Mouse (Mus musculus): Measurements from ENCODE around the gene Fzd2. TPM values are rescaled to one million over a fixed set of nuclear protein-coding genes. Genes with fewer than 3 reads are reported as not detected.

The Fzd2 gene
- polyA plus RNA-seq (2015; fragmentation: Nextera tagmentation; extraction: Ambion mirVana): 10.2 and 11.8 TPM in 2 replicates

DNA sequence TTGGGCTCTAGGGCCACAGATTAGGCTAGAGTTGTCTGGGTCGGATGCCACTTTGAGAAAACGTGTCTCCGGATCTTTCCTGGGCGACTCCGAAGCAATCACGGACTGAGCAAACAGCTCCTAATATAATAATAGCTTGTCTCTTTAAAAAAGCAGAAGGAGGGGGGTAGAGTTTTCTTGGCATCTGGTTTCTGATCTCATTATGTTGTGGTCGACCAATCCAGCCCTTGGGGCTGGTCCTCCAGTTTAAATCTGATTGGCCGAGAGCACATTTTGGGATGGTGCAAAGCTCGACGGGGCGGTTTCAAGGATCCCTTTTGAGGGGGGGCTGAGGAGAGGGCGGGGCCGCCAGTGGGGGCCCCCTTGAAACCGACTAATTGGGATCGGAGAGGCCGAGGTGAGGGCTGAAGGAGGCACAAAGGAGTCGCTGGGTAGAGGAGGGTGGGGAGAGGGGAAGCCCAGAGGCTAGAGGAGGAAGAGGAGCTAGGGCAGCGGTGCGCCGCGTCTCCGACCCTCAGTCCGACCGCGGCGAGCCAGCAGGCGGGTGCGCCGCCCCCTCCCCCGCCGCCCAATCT, at the start of gene Fzd2:
Gene Fzd2 (plus strand): TSS at position 387 of the 575 bp plus-strand sequence.
- Histone ChIP-seq H3K4me3 (ENCODE audit: low read depth, low read length) (peak within 1 kb of the TSS; percentile 80), H3K9me3 (ENCODE audit: control insufficient read depth, low read length) (no peaks in the 10 kb centered on the region), H3K36me3 (ENCODE audit: control insufficient read depth, insufficient read depth, low read length) (no peaks in the 10 kb centered on the region), H3K4me2 (replicated peaks; ENCODE audit: low read depth) (peak within 1 kb of the TSS; percentile 77), H3K4me1 (replicated peaks; ENCODE audit: control insufficient read depth, insufficient read depth) (0 out of 2 replicates have a peak, but pooled peaks cover 3% of the 10 kb centered on the region), H3K27me3 (ENCODE audit: control insufficient read depth, insufficient read depth, low read length) (no peaks in the 10 kb centered on the region), H3K9ac (ENCODE audit: low read length) (peak within 1 kb of the TSS; percentile 86), H3K27ac (replicated peaks) (peak within 1 kb of the TSS; percentile 96)
- TF ChIP-seq EP300 (optimal IDR thresholded peaks at IDR 0.05) (peak; percentile 81), CTCF (IDR thresholded peaks at IDR 0.05; ENCODE audit: low read depth) (no peak)
- ATAC-seq (ENCODE audit: low FRiP score, low TSS enrichment) (peak; percentile 91), DNase-seq (ENCODE audit: low spot score) (peak; percentile 90)
- WGBS: under 1% methylated on average over 25 of the region's 31 CpGs

DNA sequence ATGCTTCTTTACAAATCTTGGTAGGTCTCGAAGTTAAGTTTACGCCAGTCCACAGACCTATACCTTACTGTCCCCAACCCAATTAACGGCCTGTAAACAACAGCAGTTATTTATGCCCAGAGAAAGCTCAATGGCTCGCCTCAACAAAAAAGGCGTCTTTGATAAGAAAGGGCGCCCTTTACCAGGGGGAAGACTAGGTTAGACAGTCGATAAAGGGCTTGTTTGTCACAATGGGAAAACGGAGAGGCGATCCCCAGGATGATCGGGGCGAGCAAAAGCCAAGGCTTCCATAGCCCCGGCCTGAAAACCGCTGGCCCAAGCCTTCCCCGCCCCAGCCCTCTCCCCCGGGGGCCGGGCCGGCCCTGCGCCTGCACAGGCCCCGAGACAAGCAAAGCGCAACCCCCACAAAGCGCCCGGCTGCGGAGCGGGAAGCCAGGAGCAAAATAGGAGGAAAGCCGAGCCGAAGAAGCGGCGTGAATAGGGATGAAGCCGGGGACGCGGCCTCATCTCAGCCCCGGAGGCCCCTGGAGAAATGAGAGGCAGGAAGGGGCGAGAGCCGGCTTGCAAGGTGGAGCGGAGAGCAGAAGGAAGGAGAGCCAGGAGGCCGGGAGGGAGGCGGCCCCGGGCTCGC, 48.7 kb upstream of the Fzd2 start:
- DNase-seq (ENCODE audit: low spot score) (no peak), ATAC-seq (ENCODE audit: low FRiP score, low TSS enrichment) (peak; percentile 55; the same call in 1 of the 2 replicates)
- H3K4me3 ChIP-seq (ENCODE audit: low read depth, low read length): peak overlapping the region; percentile 97
- TF ChIP-seq EP300 (optimal IDR thresholded peaks at IDR 0.05) (no peak), CTCF (IDR thresholded peaks at IDR 0.05; ENCODE audit: low read depth) (no peak)
- H3K9me3 ChIP-seq (ENCODE audit: control insufficient read depth, low read length): no peaks in the 10 kb centered on the region
- H3K27ac ChIP-seq (replicated peaks): peak overlapping the region; percentile 94
- WGBS: under 1% methylated on average over 39 of the region's 39 CpGs
- peak overlapping the region; percentile 97 for H3K9ac ChIP-seq (ENCODE audit: low read length)
- peak overlapping the region; percentile 63 for H3K4me2 ChIP-seq (replicated peaks; ENCODE audit: low read depth)
- no peaks in the 10 kb centered on the region for H3K27me3 ChIP-seq (ENCODE audit: control insufficient read depth, insufficient read depth, low read length)
- H3K36me3 ChIP-seq (ENCODE audit: control insufficient read depth, insufficient read depth, low read length): no peaks in the 10 kb centered on the region
- no peaks in the 10 kb centered on the region for H3K4me1 ChIP-seq (replicated peaks; ENCODE audit: control insufficient read depth, insufficient read depth)

DNA sequence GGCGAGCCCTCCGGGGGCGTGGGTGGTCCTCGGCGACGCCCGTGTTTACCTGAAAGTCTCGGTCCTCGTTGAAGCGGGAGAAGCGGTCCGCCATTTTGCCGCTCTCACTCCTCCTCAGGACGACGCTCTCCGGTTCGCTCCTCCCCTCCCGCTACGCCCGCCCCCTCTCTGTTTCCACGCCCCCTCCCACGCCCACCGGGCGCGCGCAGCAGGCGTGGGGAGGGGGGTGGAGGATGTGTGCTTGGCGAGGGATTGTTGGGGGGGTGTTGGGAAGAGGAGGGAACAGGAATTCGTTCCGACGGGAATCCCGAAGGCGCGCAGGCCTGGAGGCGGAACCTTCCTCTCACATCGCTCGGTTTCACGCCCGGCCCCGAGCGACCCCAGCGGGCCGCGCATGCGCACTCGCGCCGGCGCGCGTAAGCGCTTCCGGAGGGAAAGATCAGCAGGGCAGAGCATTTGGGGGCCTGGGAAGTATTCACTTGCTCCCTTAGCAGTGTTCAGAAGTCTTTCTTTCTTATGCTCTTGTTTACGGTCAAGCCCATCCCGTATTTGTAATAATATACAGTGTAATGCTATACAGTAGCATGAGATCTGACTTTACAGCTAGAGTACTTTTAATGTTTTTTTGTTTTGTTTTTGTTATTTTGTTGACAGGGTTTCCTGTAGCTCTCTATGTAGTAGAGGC, 48.0 kb upstream of the Fzd2 start, which contains the start of gene Gpatch8:
Gene Gpatch8 (minus strand): TSS at position 362 of the 685 bp plus-strand sequence.
- no peaks in the 10 kb centered on the region for H3K9me3 ChIP-seq (ENCODE audit: control insufficient read depth, low read length)
- no peak for TF ChIP-seq EP300 (optimal IDR thresholded peaks at IDR 0.05)
- TF ChIP-seq CTCF (IDR thresholded peaks at IDR 0.05; ENCODE audit: low read depth): peak; percentile 5
- WGBS: under 1% methylated on average over 42 of the region's 55 CpGs
- H3K27ac ChIP-seq (replicated peaks): peak within 1 kb of the TSS; percentile 94
- no peaks in the 10 kb centered on the region for H3K27me3 ChIP-seq (ENCODE audit: control insufficient read depth, insufficient read depth, low read length)
- H3K4me3 ChIP-seq (ENCODE audit: low read depth, low read length): peak within 1 kb of the TSS; percentile 97
- ATAC-seq (ENCODE audit: low FRiP score, low TSS enrichment) (peak; percentile 98), DNase-seq (ENCODE audit: low spot score) (peak; percentile 97)
- peak within 1 kb of the TSS; percentile 63 for H3K4me2 ChIP-seq (replicated peaks; ENCODE audit: low read depth)
- peak within 1 kb of the TSS; percentile 97 for H3K9ac ChIP-seq (ENCODE audit: low read length)
- no peaks in the 10 kb centered on the region for H3K36me3 ChIP-seq (ENCODE audit: control insufficient read depth, insufficient read depth, low read length)
- H3K4me1 ChIP-seq (replicated peaks; ENCODE audit: control insufficient read depth, insufficient read depth): no peaks in the 10 kb centered on the region

DNA sequence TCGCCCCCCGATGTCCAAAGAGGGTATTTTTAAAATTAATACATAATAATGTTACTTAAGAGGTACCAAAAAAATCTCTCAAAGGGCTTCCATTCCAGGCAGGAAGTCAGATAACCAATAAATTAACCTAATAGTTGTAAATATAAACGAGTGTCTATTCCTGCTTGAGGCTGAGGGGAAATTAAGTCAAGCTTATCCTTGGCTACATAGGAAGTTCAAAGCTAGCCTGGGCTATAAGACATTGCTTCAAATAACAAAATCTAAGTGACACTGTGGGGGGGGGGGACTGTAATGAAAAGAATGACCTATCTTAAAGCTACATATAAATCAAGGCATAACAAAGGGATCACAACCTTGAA, 47.5 kb upstream of the Fzd2 start:
- TF ChIP-seq CTCF (IDR thresholded peaks at IDR 0.05; ENCODE audit: low read depth): 0 out of 2 replicates have a peak, but pooled peaks have one; percentile 32
- no peak for TF ChIP-seq EP300 (optimal IDR thresholded peaks at IDR 0.05)
- ATAC-seq (ENCODE audit: low FRiP score, low TSS enrichment) (no peak), DNase-seq (ENCODE audit: low spot score) (no peak)
- H3K4me1 ChIP-seq (replicated peaks; ENCODE audit: control insufficient read depth, insufficient read depth): no peaks in the 10 kb centered on the region
- 11% methylated on average over 3 of the region's 3 CpGs for WGBS
- no peaks in the 10 kb centered on the region for H3K9me3 ChIP-seq (ENCODE audit: control insufficient read depth, low read length)
- no peak overlapping the region for H3K9ac ChIP-seq (ENCODE audit: low read length)
- peak overlapping the region; percentile 49 for H3K4me2 ChIP-seq (replicated peaks; ENCODE audit: low read depth)
- no peaks in the 10 kb centered on the region for H3K36me3 ChIP-seq (ENCODE audit: control insufficient read depth, insufficient read depth, low read length)
- peak overlapping the region; percentile 94; the same call in 1 of the 2 replicates for H3K27ac ChIP-seq (replicated peaks)
- H3K27me3 ChIP-seq (ENCODE audit: control insufficient read depth, insufficient read depth, low read length): no peaks in the 10 kb centered on the region
- peak overlapping the region; percentile 97; the same call in 1 of the 2 replicates for H3K4me3 ChIP-seq (ENCODE audit: low read depth, low read length)

DNA sequence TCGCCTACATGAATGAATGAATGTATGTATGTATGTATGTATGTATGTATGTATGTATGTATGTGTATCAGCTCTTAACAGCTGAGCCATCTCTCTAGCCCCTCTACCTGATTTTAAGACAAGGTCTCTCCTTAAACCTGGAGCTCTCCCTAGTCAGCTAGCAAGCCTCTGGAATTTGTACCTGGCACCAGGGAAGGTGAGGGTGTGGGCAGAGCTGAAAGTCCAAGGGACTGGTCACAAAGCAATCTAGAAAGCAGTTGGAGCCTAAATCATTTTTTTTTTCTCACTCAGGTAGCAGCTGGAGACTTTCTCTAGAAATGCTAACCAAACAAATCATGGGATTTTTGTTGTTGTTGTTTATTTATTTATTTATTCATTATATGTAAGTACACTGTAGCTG, 46.8 kb upstream of the Fzd2 start:
- Histone ChIP-seq H3K4me1 (replicated peaks; ENCODE audit: control insufficient read depth, insufficient read depth) (no peaks in the 10 kb centered on the region), H3K4me2 (replicated peaks; ENCODE audit: low read depth) (no peak overlapping the region), H3K36me3 (ENCODE audit: control insufficient read depth, insufficient read depth, low read length) (no peaks in the 10 kb centered on the region), H3K4me3 (ENCODE audit: low read depth, low read length) (no peak overlapping the region), H3K9me3 (ENCODE audit: control insufficient read depth, low read length) (no peaks in the 10 kb centered on the region), H3K9ac (ENCODE audit: low read length) (no peak overlapping the region), H3K27me3 (ENCODE audit: control insufficient read depth, insufficient read depth, low read length) (no peaks in the 10 kb centered on the region), H3K27ac (replicated peaks) (no peak overlapping the region)
- WGBS: 79% methylated on average over 1 of the region's 1 CpGs
- no peak for DNase-seq (ENCODE audit: low spot score)
- TF ChIP-seq EP300 (optimal IDR thresholded peaks at IDR 0.05) (no peak), CTCF (IDR thresholded peaks at IDR 0.05; ENCODE audit: low read depth) (no peak)
- no peak for ATAC-seq (ENCODE audit: low FRiP score, low TSS enrichment)

All from stomach, postnatal 0 days (tissue).